Mouse (Mus musculus): ENCODE measurements around the gene Bcl2a1a. TPM values are rescaled to one million over a fixed set of nuclear protein-coding genes. Genes with fewer than 3 reads are reported as not detected.

Gene Bcl2a1a
- polyA plus RNA-seq, 1 experiment, result not detected

Other genes with a start within 250 kb of the Bcl2a1a start
- gene Mthfsl, start 236.6 kb upstream of the Bcl2a1a start, polyA plus RNA-seq (2012; ENCODE audit: insufficient read depth, insufficient read length, missing spikeins), result 47.6 and 58.7 TPM in 2 replicates
- gene Bcl2a1d, start 225.0 kb upstream of the Bcl2a1a start, polyA plus RNA-seq (2012; ENCODE audit: insufficient read depth, insufficient read length, missing spikeins), result 2.9 TPM in 1 of 2 replicates, not detected in the other
- gene Trim43c, start 117.7 kb upstream of the Bcl2a1a start, polyA plus RNA-seq (2012; ENCODE audit: insufficient read depth, insufficient read length, missing spikeins), result not detected in 2 replicates
- gene Trim43b, start 135.9 kb downstream of the Bcl2a1a start, polyA plus RNA-seq (2012; ENCODE audit: insufficient read depth, insufficient read length, missing spikeins), result not detected in 2 replicates
- gene Bcl2a1b, start 242.3 kb downstream of the Bcl2a1a start, polyA plus RNA-seq (2012; ENCODE audit: insufficient read depth, insufficient read length, missing spikeins), result 3.8 and 5.2 TPM in 2 replicates
- gene Gm29094, start 242.5 kb downstream of the Bcl2a1a start, polyA plus RNA-seq (2012; ENCODE audit: insufficient read depth, insufficient read length, missing spikeins), result not detected in 2 replicates

All from brown adipose tissue, adult 24 weeks (tissue).